Mouse (Mus musculus): ENCODE results near the gene Pim2.
A peak's percentile ranks its signal among the peaks of the same experiment; 100 is the strongest.

Pim2 gene

DNA sequence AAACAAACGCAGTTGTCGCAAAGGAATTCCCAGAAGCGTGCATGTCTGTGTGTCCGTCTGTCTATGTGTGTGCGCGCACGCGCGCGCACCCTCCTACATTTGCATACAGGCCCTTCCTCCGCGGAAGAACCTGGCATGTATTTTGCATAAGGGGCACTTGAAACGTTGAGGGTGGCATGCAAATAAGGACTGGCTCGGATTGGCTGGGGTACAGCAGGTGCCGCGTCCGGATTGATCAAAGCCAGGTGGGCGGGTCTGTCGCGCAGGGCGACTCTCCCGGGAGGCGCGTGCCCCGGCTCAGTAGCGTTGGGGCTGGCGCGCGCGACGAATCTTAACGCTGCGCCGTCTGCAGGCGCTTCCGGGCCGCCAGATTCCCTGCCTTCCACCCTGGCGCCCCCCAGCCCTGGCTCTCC lies at the start of gene Pim2:
Gene Pim2 (plus strand): TSS at position 256 of the 413 bp plus-strand sequence.
- peak; percentile 49 for DNase-seq (ENCODE audit: low spot score)

DNA sequence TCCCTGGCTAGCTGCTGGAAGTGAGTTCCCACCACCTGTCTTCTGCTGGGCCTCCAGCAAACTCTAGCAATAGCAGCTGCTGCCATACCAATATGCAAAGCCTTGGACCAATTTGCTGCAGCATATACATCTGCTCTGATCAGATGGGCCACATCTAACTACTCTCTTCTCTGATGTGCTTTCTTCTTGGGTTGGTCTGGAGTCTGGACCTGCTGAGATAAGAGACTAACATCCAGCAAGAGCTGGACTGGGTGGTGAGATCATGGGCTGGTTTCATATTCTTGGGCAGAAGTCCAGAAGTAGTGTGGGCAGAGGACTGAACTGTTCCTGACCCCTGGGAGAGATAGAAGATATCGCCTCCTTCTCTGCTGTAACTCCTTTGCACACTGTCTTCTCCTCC lies 40.9 kb upstream of the Pim2 start:
- no peak for DNase-seq (ENCODE audit: low spot score)

DNA sequence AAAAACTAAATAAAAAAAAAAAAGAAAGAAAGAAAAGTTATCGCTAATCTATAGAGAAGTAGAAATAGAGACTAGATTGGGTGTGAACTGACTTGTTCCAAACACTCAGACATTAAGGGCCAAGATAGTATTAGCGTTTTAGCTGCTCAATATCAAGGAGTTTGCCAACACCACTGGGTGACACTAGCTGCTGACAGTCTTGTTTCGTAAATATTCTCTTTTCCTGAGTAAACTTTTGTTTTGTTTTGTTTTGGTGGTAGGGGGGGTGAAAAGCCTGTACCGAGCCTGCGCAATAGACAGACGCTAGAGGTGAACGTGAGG lies 37.3 kb upstream of the Pim2 start:
- DNase-seq (ENCODE audit: low spot score): no peak

- DNase-seq (ENCODE audit: low spot score): peak; percentile 82
Observed at GRCm38 (mm10) chrX:7841163-7842162, 36.6 kb upstream of the Pim2 start, which contains the start of gene Otud5. Gene Otud5, plus strand, starts transcription at chrX:7841364.

GRCm38 (mm10) chrX:7842318-7842717 lies 35.7 kb upstream of the Pim2 start:
- no peak for DNase-seq (ENCODE audit: low spot score)

DNA sequence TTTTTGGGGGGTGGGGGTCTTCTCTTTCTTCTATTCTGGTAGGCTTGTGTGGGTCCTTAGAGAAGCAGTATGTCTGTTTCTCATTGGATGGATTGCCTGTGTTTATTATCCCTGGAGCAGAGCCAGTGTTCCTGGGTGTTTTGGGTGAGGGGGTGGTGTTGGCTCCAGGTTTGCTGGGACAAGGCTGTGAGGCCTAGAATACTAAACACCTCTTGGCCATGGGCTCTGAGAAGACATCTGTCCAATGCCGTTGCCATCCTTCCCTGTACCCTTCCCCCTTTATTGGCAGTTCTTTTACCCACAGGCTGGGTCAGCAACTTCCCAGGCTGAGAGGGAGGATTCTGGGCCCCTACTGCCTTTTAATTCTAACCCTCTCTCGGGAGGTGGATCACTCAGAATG lies 30.2 kb upstream of the Pim2 start:
- no peak for DNase-seq (ENCODE audit: low spot score)

DNA sequence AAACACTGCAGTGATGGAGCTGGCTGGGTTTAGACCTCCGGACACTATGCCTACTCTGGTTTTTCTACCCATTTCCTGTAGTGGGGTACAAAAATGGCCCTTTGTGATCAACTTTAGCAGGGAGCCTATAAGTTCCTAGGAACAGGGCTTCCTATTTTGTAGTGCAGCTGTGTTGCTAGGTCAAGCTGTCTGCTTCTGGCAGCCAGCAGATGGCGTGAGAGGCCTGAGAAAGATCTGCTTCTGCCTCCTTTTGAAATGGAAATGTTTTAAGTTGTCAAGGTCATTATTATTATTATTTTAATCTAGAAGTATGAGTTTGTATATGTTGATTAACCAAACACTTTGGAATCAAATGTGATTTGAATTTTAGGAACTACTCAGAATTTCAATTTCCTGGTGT lies 23.5 kb upstream of the Pim2 start:
- peak; percentile 8 for DNase-seq (ENCODE audit: low spot score)

GRCm38 (mm10) chrX:7859191-7859753 lies 18.8 kb upstream of the Pim2 start:
- DNase-seq (ENCODE audit: low spot score): no peak

GRCm38 (mm10) chrX:7863181-7863580 lies 14.9 kb upstream of the Pim2 start:
- no peak for DNase-seq (ENCODE audit: low spot score)

GRCm38 (mm10) chrX:7864551-7864950 lies 13.5 kb upstream of the Pim2 start:
- no peak for DNase-seq (ENCODE audit: low spot score)

GRCm38 (mm10) chrX:7865343-7865742 lies 12.7 kb upstream of the Pim2 start:
- no peak for DNase-seq (ENCODE audit: low spot score)

GRCm38 (mm10) chrX:7865786-7866185 lies 12.3 kb upstream of the Pim2 start:
- no peak for DNase-seq (ENCODE audit: low spot score)

GRCm38 (mm10) chrX:7867141-7867540 lies 10.9 kb upstream of the Pim2 start:
- no peak for DNase-seq (ENCODE audit: low spot score)

DNA sequence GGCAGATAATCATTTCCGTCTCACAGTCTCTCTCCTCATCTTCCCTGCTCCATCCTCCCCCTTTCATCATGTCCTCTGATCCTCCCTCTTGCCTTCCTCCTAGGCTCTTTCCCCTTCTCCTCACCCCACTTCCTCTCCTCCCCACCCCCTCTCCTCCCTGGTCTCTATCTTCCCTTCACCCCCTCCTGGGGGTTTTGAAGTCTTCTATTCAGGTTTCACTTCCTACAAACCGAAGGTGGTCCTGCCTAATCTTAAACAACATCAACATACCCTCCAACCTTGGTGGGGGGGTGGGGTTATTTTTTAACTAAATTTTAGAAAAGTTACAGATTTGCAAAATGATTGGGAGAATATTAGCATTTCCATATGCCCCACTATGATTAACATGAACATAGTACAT lies 9.6 kb upstream of the Pim2 start:
- no peak for DNase-seq (ENCODE audit: low spot score)

GRCm38 (mm10) chrX:7869826-7870225 lies 8.2 kb upstream of the Pim2 start:
- no peak for DNase-seq (ENCODE audit: low spot score)

GRCm38 (mm10) chrX:7878495-7878894 lies 433 bp downstream of the Pim2 start:
- DNase-seq (ENCODE audit: low spot score): no peak

DNA sequence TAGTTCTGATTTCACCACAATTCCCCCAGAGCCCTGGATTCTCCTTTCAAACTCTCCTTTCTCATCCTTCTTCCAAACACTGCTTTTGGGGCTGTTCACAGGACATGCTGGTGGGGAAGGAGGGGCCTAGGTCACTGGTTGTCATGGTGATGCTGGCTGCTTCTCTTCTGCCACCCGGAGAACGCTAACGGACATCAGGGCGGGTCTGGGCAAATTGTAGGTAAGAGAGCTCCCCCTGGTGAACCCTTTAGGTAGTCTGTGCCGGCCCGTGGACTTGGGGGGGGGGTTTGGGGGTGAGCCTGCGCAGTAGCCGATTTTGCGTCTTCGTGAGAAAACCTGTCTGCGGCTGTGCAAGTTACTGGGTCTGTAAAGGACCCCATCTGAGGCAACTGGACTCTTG lies 1.8 kb downstream of the Pim2 start:
- peak; percentile 23 for DNase-seq (ENCODE audit: low spot score)

DNA sequence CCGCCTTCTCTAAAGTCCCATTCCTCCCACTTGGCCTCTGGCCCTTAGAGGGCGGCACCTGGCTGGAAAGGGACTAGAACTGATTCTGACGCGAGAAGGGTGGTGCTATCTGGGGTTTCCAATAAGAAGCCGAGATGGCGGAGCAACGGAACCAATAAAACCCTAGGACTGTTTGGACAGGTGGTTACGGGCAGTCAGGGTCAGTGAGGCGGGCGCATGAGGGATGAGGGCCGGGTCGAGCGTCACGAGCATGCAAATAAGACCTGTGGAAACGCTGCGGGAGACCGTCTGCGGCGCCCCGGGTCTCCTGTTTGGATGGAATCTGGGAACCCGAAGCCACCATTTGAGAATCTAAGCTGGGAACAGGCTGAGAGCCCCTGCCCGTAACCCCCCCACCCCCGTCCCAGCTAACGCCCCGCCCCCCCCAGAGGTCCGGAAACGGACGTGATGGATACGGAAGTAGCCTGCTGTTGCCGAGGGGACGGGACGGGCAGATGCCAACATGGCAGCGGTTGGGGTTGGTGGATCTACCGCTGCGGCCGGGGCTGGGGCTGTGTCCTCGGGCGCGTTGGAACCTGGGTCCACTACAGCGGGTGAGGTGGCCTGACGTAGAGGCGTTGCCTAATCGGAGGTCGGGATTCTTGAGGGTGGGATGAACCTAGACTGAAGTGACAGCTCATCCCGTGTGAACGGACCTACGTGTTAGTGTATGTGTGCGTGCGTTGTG lies 5.9 kb downstream of the Pim2 start, which contains the start of gene Slc35a2:
Gene Slc35a2 (plus strand): TSS at position 188 of the 727 bp plus-strand sequence.
- DNase-seq (ENCODE audit: low spot score): peak; percentile 57

- DNase-seq (ENCODE audit: low spot score): no peak
Observed at GRCm38 (mm10) chrX:7898211-7898610, 20.1 kb downstream of the Pim2 start.

- peak; percentile 72 for DNase-seq (ENCODE audit: low spot score)
Observed at GRCm38 (mm10) chrX:7898880-7899874, 21.1 kb downstream of the Pim2 start, which contains the start of the genes Pqbp1 and Timm17b. Gene Pqbp1, minus strand, starts transcription at chrX:7899269. Gene Timm17b, plus strand, starts transcription at chrX:7899357.

GRCm38 (mm10) chrX:7904441-7904840 lies 26.4 kb downstream of the Pim2 start:
- DNase-seq (ENCODE audit: low spot score): no peak
